Mouse (Mus musculus) C2C12 (cell line): ENCODE data around the gene Slc46a1.

ENCODE experiments used
- CEBPB ChIP-seq: IDR thresholded peaks from one replicate; pipeline ENCODE4 v1.6.1; 2011; ENCODE audit warnings: low read depth, mild to moderate bottlenecking, control low read depth, moderate library complexity
- CTCF ChIP-seq: IDR thresholded peaks from one replicate; pipeline ENCODE4 v1.5.1; 2011; ENCODE audit not compliant: control insufficient read depth, insufficient read depth, insufficient read length
- FOSL1 ChIP-seq: IDR thresholded peaks from one replicate; pipeline ENCODE4 v1.8.0; 2011; ENCODE audit warnings: mild to moderate bottlenecking, low read length; ENCODE audit not compliant: poor library complexity, insufficient read depth, severe bottlenecking
- MYOD1 ChIP-seq: IDR thresholded peaks from one replicate; pipeline ENCODE4 v1.6.1; 2011; ENCODE audit warnings: low read depth; ENCODE audit not compliant: control insufficient read depth, insufficient read length
- USF1 ChIP-seq: IDR thresholded peaks from one replicate; pipeline ENCODE4 v1.6.1; 2011; ENCODE audit warnings: low read depth, mild to moderate bottlenecking, control low read depth, moderate library complexity

DNA sequence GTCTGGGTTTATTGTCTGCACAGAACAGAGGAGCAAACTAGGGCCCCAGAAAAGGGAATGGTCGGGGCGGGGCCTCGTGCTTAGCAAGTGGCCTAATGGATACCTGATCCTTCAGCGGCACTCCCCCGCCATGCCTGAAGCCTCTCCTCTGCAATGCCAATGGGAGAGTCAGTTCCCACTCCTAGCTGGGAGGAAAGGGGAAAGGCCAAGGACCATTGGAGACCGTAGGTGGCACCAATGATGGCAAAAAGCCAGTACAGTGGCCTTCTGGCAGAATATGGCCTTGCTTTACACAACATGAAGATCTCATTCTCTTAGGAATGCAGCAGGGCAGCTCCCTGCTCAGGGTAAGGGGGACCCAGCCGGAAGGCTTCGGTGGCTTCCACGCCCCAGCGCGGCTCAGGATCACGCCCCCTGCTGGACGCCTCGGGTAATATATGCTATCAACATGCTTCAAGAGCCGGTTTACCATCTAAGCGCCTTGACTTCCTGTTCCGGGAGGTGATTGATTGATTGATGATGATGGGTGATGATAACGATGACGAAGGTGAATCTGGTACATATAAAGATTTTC lies 29.6 kb upstream of the Slc46a1 start:
- TF ChIP-seq MYOD1 (no peak), CTCF (peak; percentile 7), FOSL1 (no peak), CEBPB (no peak), USF1 (no peak)
